Mouse (Mus musculus) mouse trophoblast stem cell (cell line): ENCODE data around the gene Gabrg3.

Source experiments
- in situ Hi-C, 2 experiments: fragments of 300-500 bp; cut with MseI, MboI; formaldehyde crosslinking; loops; 2 replicates in 1 of 2; 3 replicates in 1 of 2; pipeline ENCODE4 v1.15.1; 2025

Gabrg3 gene

GRCm38 (mm10) chr7:56765612-56766445 lies 621.2 kb downstream of the Gabrg3 start:
- in situ Hi-C loops: no loop called here

GRCm38 (mm10) chr7:56729225-56729624 lies 657.8 kb downstream of the Gabrg3 start:
- in situ Hi-C loops: no loop called here
